Mouse (Mus musculus) kidney, adult 18-20 months (tissue): ENCODE measurements at regions not wholly inside any gene's neighbourhood (a gene's known extent, or its start where the extent isn't known, plus 50 kb on each side); places are given as distances from the start of the nearest gene placed in this dataset.

Source experiments
- DNase-seq: peaks from one replicate; pipeline ENCODE4 v3.0.0; 2021

DNA sequence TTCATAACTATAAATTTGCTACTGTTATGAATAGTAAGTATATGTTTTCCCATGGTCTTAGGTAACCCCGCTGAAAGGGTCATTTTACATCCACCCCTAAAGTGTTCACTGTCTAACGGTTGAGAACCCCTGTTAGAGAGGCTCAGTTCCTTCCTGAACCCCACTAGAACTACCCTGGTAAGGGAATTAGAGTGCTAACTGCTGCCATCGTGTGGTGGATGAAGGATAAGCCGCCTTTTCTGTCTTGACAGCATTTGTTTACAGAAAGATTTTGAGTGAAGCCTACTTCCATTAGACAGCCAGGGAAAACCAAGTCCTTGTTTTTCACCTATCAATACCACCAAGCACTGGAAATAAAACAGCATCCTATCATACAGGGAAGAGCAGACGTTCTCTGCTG lies 90.3 kb upstream of the Tbx22 start:
- DNase-seq = peak; percentile 18
